Mouse (Mus musculus) liver, adult 2 months (tissue): ENCODE measurements around the gene Cnih3.

Experiments used
- CTCF ChIP-seq: fragments of 200-500 bp; IDR thresholded peaks from 2 replicates; pipeline ENCODE4 v1.5.1; 2011; ENCODE audit warnings: low read depth, low read length, control low read depth
- POLR2A ChIP-seq: fragments of 200-500 bp; IDR thresholded peaks from 2 replicates; pipeline ENCODE4 v1.6.1; 2011; ENCODE audit warnings: low read length, control low read depth; ENCODE audit not compliant: insufficient read depth; ENCODE audit errors: extremely low read depth

- TF ChIP-seq CTCF (no peak), POLR2A (no peak)
Observed at GRCm38 (mm10) chr1:181365376-181365775, 12.9 kb downstream of the Cnih3 start.
